Mouse (Mus musculus) liver, postnatal 0 days (tissue): Measurements from ENCODE around the gene Inafm1.

Source experiments
- CTCF ChIP-seq: sonication (generic); IDR thresholded peaks from 2 replicates; pipeline ENCODE4 v1.5.1; 2016; ENCODE audit warnings: antibody characterized with exemption, low read depth
- EP300 ChIP-seq: IDR thresholded peaks from 2 replicates; pipeline ENCODE4 v1.6.1; 2016; ENCODE audit warnings: antibody characterized with exemption, low read depth, mild to moderate bottlenecking

- TF ChIP-seq CTCF = no peak
- TF ChIP-seq EP300 = no peak; the same call in 1 of the 2 replicates
Observed at GRCm38 (mm10) chr7:16309318-16310019, 36.1 kb upstream of the Inafm1 start.
